Mouse (Mus musculus): ENCODE measurements around the gene B3gntl1.
A peak's percentile ranks its signal among the peaks of the same experiment; 100 is the strongest.

B3gntl1 gene

GRCm38 (mm10) chr11:121672990-121673572, at the start of gene B3gntl1:
Gene B3gntl1, minus strand, starts transcription at chr11:121673153.
- DNase-seq: peak; percentile 100

GRCm38 (mm10) chr11:121722434-121722833, 49.5 kb upstream of the B3gntl1 start:
- DNase-seq: no peak

GRCm38 (mm10) chr11:121720752-121721151, 47.8 kb upstream of the B3gntl1 start:
- no peak for DNase-seq

GRCm38 (mm10) chr11:121717724-121718123, 44.8 kb upstream of the B3gntl1 start:
- DNase-seq: no peak

GRCm38 (mm10) chr11:121714745-121715485, 42.0 kb upstream of the B3gntl1 start:
- DNase-seq: no peak

GRCm38 (mm10) chr11:121713569-121713968, 40.6 kb upstream of the B3gntl1 start:
- DNase-seq: no peak

GRCm38 (mm10) chr11:121712987-121713386, 40.0 kb upstream of the B3gntl1 start:
- DNase-seq: no peak

GRCm38 (mm10) chr11:121710245-121710644, 37.3 kb upstream of the B3gntl1 start:
- no peak for DNase-seq

- no peak for DNase-seq
Observed at GRCm38 (mm10) chr11:121709278-121709677, 36.3 kb upstream of the B3gntl1 start.

GRCm38 (mm10) chr11:121706521-121707005, 33.6 kb upstream of the B3gntl1 start:
- peak; percentile 34 for DNase-seq

- DNase-seq: peak; percentile 42
Observed at GRCm38 (mm10) chr11:121703619-121704215, 30.8 kb upstream of the B3gntl1 start.

GRCm38 (mm10) chr11:121702895-121703618, 30.1 kb upstream of the B3gntl1 start:
- DNase-seq: peak; percentile 70

- DNase-seq: peak; percentile 94
Observed at GRCm38 (mm10) chr11:121702111-121702894, 29.4 kb upstream of the B3gntl1 start.

GRCm38 (mm10) chr11:121701244-121701643, 28.3 kb upstream of the B3gntl1 start, which contains the start of gene Metrnl:
Gene Metrnl, plus strand, starts transcription at chr11:121701544.
- DNase-seq: no peak

GRCm38 (mm10) chr11:121698381-121698955, 25.5 kb upstream of the B3gntl1 start:
- DNase-seq: peak; percentile 77

- DNase-seq: no peak
Observed at GRCm38 (mm10) chr11:121697271-121697670, 24.3 kb upstream of the B3gntl1 start.

GRCm38 (mm10) chr11:121695304-121696064, 22.5 kb upstream of the B3gntl1 start:
- DNase-seq: no peak

GRCm38 (mm10) chr11:121688024-121688423, 15.1 kb upstream of the B3gntl1 start:
- no peak for DNase-seq

GRCm38 (mm10) chr11:121686674-121687073, 13.7 kb upstream of the B3gntl1 start:
- DNase-seq: peak; percentile 67

GRCm38 (mm10) chr11:121686091-121686490, 13.1 kb upstream of the B3gntl1 start:
- DNase-seq: no peak

- no peak for DNase-seq
Observed at GRCm38 (mm10) chr11:121685491-121686001, 12.6 kb upstream of the B3gntl1 start.
